Mouse (Mus musculus) adrenal gland, adult 8-10 months (tissue): ENCODE measurements around the gene Zfp524. TPM values are rescaled to one million over a fixed set of nuclear protein-coding genes. Genes with fewer than 3 reads are reported as not detected.

Experiments used
- DNase-seq: peaks from one replicate; pipeline ENCODE4 v3.0.0; 2022
- total RNA-seq, 4 experiments: library from RNA; stranded (reverse); gene quantifications; 2 replicates each; pipeline ENCODE4 v1.2.4; 2022

Gene Zfp524
- total RNA-seq, 4 experiments from 2014 or later = 10.0 to 15.2 (median 12.0) TPM

- peak; percentile 56 for DNase-seq
These were observed 37.3 kb downstream of the Zfp524 start, which contains the start of gene Zfp580 for GRCm38 (mm10) chr7:5051193-5052192. Zfp580 (plus strand) TSS chr7:5051538.

GRCm38 (mm10) chr7:5052438-5052837 lies 38.2 kb downstream of the Zfp524 start:
- DNase-seq = no peak

GRCm38 (mm10) chr7:5052931-5053343 lies 38.7 kb downstream of the Zfp524 start:
- no peak for DNase-seq

- no peak for DNase-seq
These were observed 39.4 kb downstream of the Zfp524 start for GRCm38 (mm10) chr7:5053456-5054179.

GRCm38 (mm10) chr7:5056651-5057263 lies 42.5 kb downstream of the Zfp524 start:
- no peak for DNase-seq

GRCm38 (mm10) chr7:5057381-5057780 lies 43.2 kb downstream of the Zfp524 start:
- DNase-seq = no peak

- no peak for DNase-seq
These were observed 43.6 kb downstream of the Zfp524 start for GRCm38 (mm10) chr7:5057804-5058203.

GRCm38 (mm10) chr7:5058631-5059030 lies 44.4 kb downstream of the Zfp524 start:
- DNase-seq = no peak

- no peak for DNase-seq
These were observed 45.2 kb downstream of the Zfp524 start for GRCm38 (mm10) chr7:5059421-5059820.

- peak; percentile 82 for DNase-seq
These were observed 46.1 kb downstream of the Zfp524 start for GRCm38 (mm10) chr7:5060239-5060731.

GRCm38 (mm10) chr7:5060944-5061773 lies 46.9 kb downstream of the Zfp524 start:
- peak; percentile 97 for DNase-seq

- peak; percentile 90 for DNase-seq
These were observed 47.7 kb downstream of the Zfp524 start, which contains the start of gene U2af2 for GRCm38 (mm10) chr7:5061774-5062359. U2af2 (plus strand) TSS chr7:5062143.

GRCm38 (mm10) chr7:5062360-5063001 lies 48.3 kb downstream of the Zfp524 start:
- no peak for DNase-seq

GRCm38 (mm10) chr7:5064886-5065285 lies 50.7 kb downstream of the Zfp524 start:
- no peak for DNase-seq

Other genes starting within 250 kb of the Zfp524 start
- gene Fam71e2, start 243.1 kb upstream of the Zfp524 start, total RNA-seq = not detected
- under 1 TPM; 0.28 to 0.37 (median 0.32) TPM for gene Il11, start 231.6 kb upstream of the Zfp524 start, total RNA-seq
- gene Tmem190, start 231.5 kb upstream of the Zfp524 start, total RNA-seq = not detected
- gene Tmem238, start 224.8 kb upstream of the Zfp524 start, total RNA-seq = 10 to 100 TPM in 2 of 4 experiments, 1 to 10 TPM in 2; 7.2 to 11.8 (median 10.1) TPM
- gene Rpl28, start 221.5 kb upstream of the Zfp524 start, total RNA-seq = 100 to 1,000 TPM; 593 to 922 (median 693) TPM
- gene Ube2s, start 201.8 kb upstream of the Zfp524 start, total RNA-seq = 100 to 1,000 TPM in 3 of 4 experiments, 10 to 100 TPM in 1; 96.8 to 127 (median 118) TPM
- 1 to 10 TPM; 2.0 to 5.6 (median 4.0) TPM for gene Shisa7, start 169.7 kb upstream of the Zfp524 start, total RNA-seq
- 10 to 100 TPM; 14.0 to 28.7 (median 19.1) TPM for gene Isoc2b, start 144.2 kb upstream of the Zfp524 start, total RNA-seq
- 10 to 100 TPM; 21.8 to 38.6 (median 30.3) TPM for gene Isoc2a, start 137.3 kb upstream of the Zfp524 start, total RNA-seq
- under 1 TPM in 1 of 4 experiments, not detected in 3; 0.26 TPM for gene Gm36210, start 107.9 kb upstream of the Zfp524 start, total RNA-seq
- gene Zfp628, start 99.2 kb upstream of the Zfp524 start, total RNA-seq = 10 to 100 TPM; 14.4 to 20.6 (median 16.2) TPM
- gene Nat14, start 92.4 kb upstream of the Zfp524 start, total RNA-seq = 10 to 100 TPM in 2 of 4 experiments, 1 to 10 TPM in 2; 8.5 to 13.3 (median 10.4) TPM
- 1 to 10 TPM; 1.7 to 4.5 (median 2.2) TPM for gene Ssc5d, start 88.6 kb upstream of the Zfp524 start, total RNA-seq
- gene Sbk2, start 50.0 kb upstream of the Zfp524 start, total RNA-seq = 1 to 10 TPM in 2 of 4 experiments, under 1 TPM in 1, not detected in 1; 0.45 to 2.1 (median 1.8) TPM
- under 1 TPM; 0.15 to 0.74 (median 0.34) TPM for gene Sbk3, start 43.2 kb upstream of the Zfp524 start, total RNA-seq
- 10 to 100 TPM; 19.1 to 29.6 (median 27.4) TPM for gene Zfp579, start 18.3 kb upstream of the Zfp524 start, total RNA-seq
- gene Fiz1, start 282 bp downstream of the Zfp524 start, total RNA-seq = 10 to 100 TPM; 18.9 to 25.7 (median 23.3) TPM
- gene Gm44973, start 1.1 kb downstream of the Zfp524 start, total RNA-seq = 1 to 10 TPM in 1 of 4 experiments, not detected in 3; 1.5 TPM
- 10 to 100 TPM; 25.0 to 38.6 (median 30.3) TPM for gene Zfp865, start 6.0 kb downstream of the Zfp524 start, total RNA-seq
- 1 to 10 TPM; 2.9 to 5.6 (median 3.8) TPM for gene Ccdc106, start 6.1 kb downstream of the Zfp524 start, total RNA-seq
- gene 4632433K11Rik, start 19.7 kb downstream of the Zfp524 start, total RNA-seq = under 1 TPM in 1 of 4 experiments, not detected in 3; 0.34 TPM
- gene Zfp784, start 24.0 kb downstream of the Zfp524 start, total RNA-seq = 1 to 10 TPM; 4.3 to 7.8 (median 6.0) TPM
- gene Zfp580, start 37.1 kb downstream of the Zfp524 start, total RNA-seq = 1 to 10 TPM; 5.4 to 9.7 (median 8.5) TPM
- 100 to 1,000 TPM; 135 to 214 (median 168) TPM for gene U2af2, start 47.7 kb downstream of the Zfp524 start, total RNA-seq
- gene Epn1, start 65.8 kb downstream of the Zfp524 start, total RNA-seq = 100 to 1,000 TPM; 124 to 175 (median 142) TPM
- under 1 TPM in 3 of 4 experiments, not detected in 1; 0.31 to 0.54 (median 0.31) TPM for gene Rfpl4, start 102.5 kb downstream of the Zfp524 start, total RNA-seq
- gene Rasl2-9, start 111.5 kb downstream of the Zfp524 start, total RNA-seq = 1 to 10 TPM in 2 of 4 experiments, under 1 TPM in 2; 0.32 to 2.0 (median 1.1) TPM
- not detected for gene Vmn1r55, start 135.3 kb downstream of the Zfp524 start, total RNA-seq
- gene Vmn1r56, start 182.3 kb downstream of the Zfp524 start, total RNA-seq = not detected
- not detected for gene Vmn1r57, start 204.1 kb downstream of the Zfp524 start, total RNA-seq